Mouse (Mus musculus): ENCODE measurements at regions not wholly inside any gene's neighbourhood (a gene's known extent, or its start where the extent isn't known, plus 50 kb on each side); places are given as distances from the start of the nearest gene placed in this dataset.

- TF ChIP-seq USF1 (IDR thresholded peaks at IDR 0.05; ENCODE audit: low read depth) = no peak
- no peak for TF ChIP-seq TCF12 (IDR thresholded peaks at IDR 0.05; ENCODE audit: insufficient read depth, poor library complexity, severe bottlenecking)
- no peak for TF ChIP-seq POLR2A (IDR thresholded peaks at IDR 0.05; ENCODE audit: insufficient read length, low read depth)
- TF ChIP-seq MYOG (IDR thresholded peaks at IDR 0.05; ENCODE audit: control insufficient read depth in 1 of 3, insufficient read depth in 1 of 3, insufficient read length in 2 of 3, low read depth in 2 of 3) = no peak
- TF ChIP-seq E2F4 (IDR thresholded peaks at IDR 0.05; ENCODE audit: insufficient read depth) = no peak
- TF ChIP-seq MAX (IDR thresholded peaks at IDR 0.05; ENCODE audit: low read depth) = no peak
- no peak for TF ChIP-seq POLR2AphosphoS2 (IDR thresholded peaks at IDR 0.05; ENCODE audit: insufficient read length, low read depth)
- TF ChIP-seq MYOD1 (IDR thresholded peaks at IDR 0.05; ENCODE audit: control insufficient read depth in 1 of 3, insufficient read length in 2 of 3, low read depth in 2 of 3) = no peak
- no peak for TF ChIP-seq SRF (IDR thresholded peaks at IDR 0.05; ENCODE audit: control insufficient read depth, insufficient read length, low read depth)
- TF ChIP-seq REST (IDR thresholded peaks at IDR 0.05; ENCODE audit: insufficient read depth, insufficient read length) = no peak
- TF ChIP-seq TCF3 (IDR thresholded peaks at IDR 0.05; ENCODE audit: insufficient read length, low read depth) = no peak
Observed at GRCm38 (mm10) chr10:120284785-120285184, 57.9 kb downstream of the Llph start.

Data from myocyte (in vitro differentiated cells).